In the genomic region with DNA sequence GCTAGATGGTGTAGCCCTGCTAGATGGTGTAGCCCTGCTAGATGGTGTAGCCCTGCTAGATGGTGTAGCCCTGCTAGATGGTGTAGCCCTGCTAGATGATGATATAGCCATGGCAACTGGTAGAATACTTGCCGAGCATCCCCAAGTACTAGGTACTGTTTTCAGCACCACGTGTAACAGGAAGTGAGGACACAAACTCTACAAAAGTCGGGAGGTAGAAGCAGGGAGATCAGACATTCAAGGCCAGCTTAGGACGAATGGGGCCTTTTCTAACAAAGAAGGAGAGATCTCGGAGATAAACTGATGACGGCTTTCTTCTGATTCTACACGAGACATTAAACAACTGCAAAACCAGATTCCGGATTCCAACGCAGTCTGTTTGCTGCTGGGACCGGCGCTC, we compare ENCODE assay signal across 18 mouse cellular contexts. TPM values are rescaled to one million over a fixed set of nuclear protein-coding genes. Genes with fewer than 3 reads are reported as not detected.
"Had no signal": no experiment of that assay in that cellular context is flagged by ENCODE, and none has a peak within 500 bp of the region (broad histone marks: within the 10 kb centered on the region; RNA-seq: fewer than 3 reads in every experiment).

No protein-coding gene starts in this region.

- H3K27ac ChIP-seq: kidney, postnatal 0 days; layer of hippocampus, adult 2 months; liver, embryonic 15.5 days; midbrain, embryonic 15.5 days; neural tube, embryonic 12.5 days had no signal

- H3K27me3 ChIP-seq: liver, embryonic 15.5 days; midbrain, embryonic 15.5 days; neural tube, embryonic 12.5 days had no signal

- H3K9me3 ChIP-seq: liver, embryonic 15.5 days; midbrain, embryonic 15.5 days; neural tube, embryonic 12.5 days had no signal

- H3K9ac ChIP-seq: liver, embryonic 15.5 days; midbrain, embryonic 15.5 days; neural tube, embryonic 12.5 days had no signal

- DNase-seq: kidney, postnatal 36 days; lung, adult 2 months; lung, postnatal 36 days; thymus, adult 18-20 months; thymus, postnatal 25 days had no signal

- ATAC-seq: lung, postnatal 0 days; midbrain, embryonic 15.5 days had no signal

- H3K4me3 ChIP-seq: layer of hippocampus, adult 2 months; liver, embryonic 15.5 days; midbrain, embryonic 15.5 days; neural tube, embryonic 12.5 days had no signal

- H3K36me3 ChIP-seq: liver, embryonic 15.5 days; midbrain, embryonic 15.5 days; neural tube, embryonic 12.5 days had no signal

- H3K4me2 ChIP-seq: liver, embryonic 11.5 days; liver, embryonic 15.5 days; midbrain, embryonic 15.5 days; neural tube, embryonic 12.5 days had no signal

RNA-seq across cellular contexts. Expression of a gene that starts 54.1 kb away (rescaled TPM):
- total RNA-seq: layer of hippocampus, adult 2 months; layer of hippocampus, postnatal 10 days; left cerebral cortex, postnatal 36 days; megakaryocyte progenitor cell, adult 5-6 weeks; monocyte, adult 5-6 weeks; neutrophil, adult 5-6 weeks had no signal
- polyA plus RNA-seq: kidney, postnatal 0 days; liver, embryonic 11.5 days; liver, embryonic 15.5 days; lung, adult 2 months; lung, postnatal 0 days; midbrain, embryonic 15.5 days; neural tube, embryonic 12.5 days; urinary bladder, adult 2 months had no signal
